Mouse (Mus musculus) frontal cortex, postnatal 36 days (tissue): ENCODE data around the gene Gm38394.
"Not testable (repeated sequence)": the region's sequence is repeated elsewhere in the genome, so short reads cannot be mapped to it uniquely, and the experiment has no call there.

ENCODE experiments used
- DNase-seq, 2 experiments: peaks; one replicate each; pipeline ENCODE4 v3.0.0; 2022; ENCODE audit warnings: low spot score in 2 of 2

Gm38394 gene

GRCm38 (mm10) chr1:133661203-133661933 lies at the start of gene Gm38394:
TSS of gene Gm38394 (minus strand) at chr1:133661318.
- DNase-seq, result peak; percentile 91 to 95

DNA sequence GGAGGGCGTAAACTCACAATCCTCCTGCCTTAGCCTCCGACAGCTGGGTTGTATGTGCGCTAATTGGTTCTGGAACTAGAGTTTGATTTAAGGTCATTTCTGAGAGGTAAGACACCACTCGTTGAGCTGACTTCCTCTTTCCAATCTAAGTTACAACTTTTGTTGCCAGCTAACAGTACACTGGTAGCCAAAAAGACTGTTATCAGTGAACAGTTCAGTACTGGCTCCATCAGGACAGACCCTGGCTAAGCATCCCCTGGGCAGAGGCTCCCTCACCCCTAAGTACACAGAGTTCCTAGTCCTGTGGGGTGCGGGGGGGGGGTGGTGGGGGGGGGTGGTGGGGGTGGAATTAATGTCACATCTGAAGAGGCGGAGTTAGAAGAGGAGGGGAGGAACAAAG lies 49.8 kb upstream of the Gm38394 start:
- no peak for DNase-seq

GRCm38 (mm10) chr1:133709292-133709691 lies 48.2 kb upstream of the Gm38394 start:
- no peak for DNase-seq

- DNase-seq, result peak in 1 of 2 experiments; percentile 17
These were observed 40.7 kb upstream of the Gm38394 start for GRCm38 (mm10) chr1:133701824-133702223.

GRCm38 (mm10) chr1:133697935-133698620 lies 37.0 kb upstream of the Gm38394 start:
- no peak for DNase-seq

DNA sequence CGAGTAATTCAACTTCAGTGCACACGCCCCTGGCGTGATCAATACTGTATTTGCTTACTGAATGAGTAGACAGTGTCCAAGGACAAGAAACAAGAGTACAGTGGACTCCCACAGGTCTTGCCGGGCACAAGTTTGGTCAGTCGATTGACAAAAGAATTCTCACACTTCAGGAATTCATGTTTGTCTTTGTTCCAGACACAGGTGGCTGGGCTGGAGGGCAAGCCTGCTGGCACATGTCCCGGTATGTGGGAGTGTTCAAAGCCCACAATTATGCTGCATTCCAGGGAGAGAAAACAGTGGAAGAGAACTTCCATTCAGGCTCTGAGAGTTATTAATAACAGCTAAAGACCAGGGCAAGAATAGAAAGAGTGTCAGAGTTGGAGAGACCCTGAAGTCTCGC lies 34.8 kb upstream of the Gm38394 start:
- DNase-seq, result peak in 1 of 2 experiments; percentile 7

DNA sequence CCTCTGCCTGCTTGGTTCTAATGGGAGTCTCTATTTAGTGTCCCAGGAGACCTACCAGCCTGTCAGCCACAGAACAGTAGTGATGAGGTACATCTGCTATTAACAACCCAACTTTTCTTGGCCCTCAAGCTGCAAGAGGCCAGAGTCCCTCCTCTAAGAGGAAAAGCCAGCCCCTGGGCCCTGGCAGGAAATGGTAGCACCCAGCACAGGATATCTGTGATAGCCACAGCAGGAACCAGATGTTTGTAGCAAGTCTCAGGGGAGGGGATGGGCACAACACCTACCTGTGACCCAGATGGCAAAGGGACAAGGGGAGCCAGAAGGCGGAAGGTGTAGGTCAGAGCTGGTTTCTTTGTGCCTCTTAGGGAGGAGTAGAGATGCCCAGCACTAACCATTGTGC lies 33.8 kb upstream of the Gm38394 start:
- DNase-seq, result no peak

DNA sequence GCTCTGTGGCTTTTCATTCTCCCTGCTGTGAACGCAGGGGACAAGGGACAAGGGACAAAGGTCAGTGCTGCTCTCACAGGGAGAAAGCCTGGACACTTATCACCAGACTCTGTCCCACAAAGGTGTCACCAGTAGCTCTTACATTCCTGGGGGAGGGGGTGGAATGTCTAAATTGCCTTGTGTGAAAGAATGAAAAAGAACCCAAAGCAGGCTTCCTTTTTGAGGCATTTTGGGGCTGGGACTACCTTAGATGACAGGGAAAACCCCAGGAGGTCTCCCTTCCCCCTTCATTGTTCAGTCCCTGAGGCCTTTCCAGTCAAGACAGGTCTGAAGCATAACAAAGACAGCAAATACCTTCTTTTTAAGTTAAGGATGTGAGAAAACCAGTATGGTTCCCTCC lies 33.2 kb upstream of the Gm38394 start:
- no peak for DNase-seq

- DNase-seq, result no peak
These were observed 32.5 kb upstream of the Gm38394 start for GRCm38 (mm10) chr1:133693536-133694114.

GRCm38 (mm10) chr1:133692195-133692594 lies 31.1 kb upstream of the Gm38394 start:
- DNase-seq, result no peak

DNA sequence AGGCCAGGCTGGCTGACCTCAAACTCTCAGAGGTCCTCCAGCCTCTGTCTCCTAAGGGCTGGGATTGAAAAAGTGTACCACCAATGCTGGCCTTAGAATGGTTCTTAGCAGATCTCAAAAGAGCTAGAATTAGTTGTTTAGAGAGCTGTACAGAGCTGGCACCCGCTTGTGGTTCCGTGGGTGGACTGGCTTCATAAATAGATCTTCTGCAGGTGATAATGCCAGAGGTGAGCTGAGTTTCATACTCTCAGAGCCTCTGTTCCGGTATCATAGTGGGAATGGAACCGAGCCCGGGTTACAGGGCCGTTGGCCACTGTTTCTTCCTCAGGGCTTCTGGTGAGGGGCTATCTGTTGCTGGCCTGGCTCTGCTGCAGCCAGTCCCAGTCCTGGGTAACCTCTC lies 29.9 kb upstream of the Gm38394 start:
- no peak for DNase-seq

DNA sequence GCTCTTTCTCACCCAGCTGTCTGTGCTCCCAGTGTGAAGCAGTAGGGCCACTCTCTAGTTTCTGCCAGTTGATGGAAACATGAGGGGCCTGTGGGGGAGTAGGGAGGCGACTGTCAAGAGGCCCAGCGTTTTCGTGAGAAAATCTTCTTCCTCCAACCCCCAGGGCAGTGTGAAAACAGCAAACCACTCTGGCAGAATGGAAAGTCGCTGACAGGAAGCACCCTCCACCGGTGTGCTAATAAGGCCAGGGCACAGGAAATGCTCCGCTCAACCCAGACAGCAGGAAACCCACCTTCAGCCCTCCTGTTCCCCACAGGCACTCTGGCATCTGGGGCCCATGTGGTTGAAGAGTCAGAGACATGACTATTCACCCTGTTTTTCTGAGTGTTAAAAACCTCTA lies 28.8 kb upstream of the Gm38394 start, which contains the start of gene Lax1:
Gene Lax1, minus strand, starts transcription at position 212 of the 400 bp plus-strand sequence.
- no peak for DNase-seq

DNA sequence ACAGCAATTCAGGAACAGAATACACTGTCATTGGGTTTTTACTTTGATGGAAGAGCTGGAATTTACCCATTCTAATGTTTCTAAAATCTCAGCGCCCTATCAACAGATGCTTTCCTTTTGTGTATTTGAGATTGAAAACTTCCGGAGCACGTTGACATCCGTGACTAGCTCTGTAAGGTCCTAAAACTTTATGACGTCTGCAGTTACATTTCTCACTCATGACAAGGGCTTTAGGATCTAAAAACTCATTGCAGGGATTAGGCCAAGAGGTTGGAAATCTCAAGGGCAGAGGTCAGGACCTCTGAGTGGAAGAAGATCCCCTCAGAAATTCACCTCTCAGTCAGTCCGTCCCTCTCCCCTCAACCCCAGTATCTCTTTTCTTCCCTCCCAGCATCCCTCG lies 27.2 kb upstream of the Gm38394 start:
- DNase-seq, result no peak

- DNase-seq, result peak in 1 of 2 experiments; percentile 7
These were observed 24.8 kb upstream of the Gm38394 start for GRCm38 (mm10) chr1:133685749-133686519.

DNA sequence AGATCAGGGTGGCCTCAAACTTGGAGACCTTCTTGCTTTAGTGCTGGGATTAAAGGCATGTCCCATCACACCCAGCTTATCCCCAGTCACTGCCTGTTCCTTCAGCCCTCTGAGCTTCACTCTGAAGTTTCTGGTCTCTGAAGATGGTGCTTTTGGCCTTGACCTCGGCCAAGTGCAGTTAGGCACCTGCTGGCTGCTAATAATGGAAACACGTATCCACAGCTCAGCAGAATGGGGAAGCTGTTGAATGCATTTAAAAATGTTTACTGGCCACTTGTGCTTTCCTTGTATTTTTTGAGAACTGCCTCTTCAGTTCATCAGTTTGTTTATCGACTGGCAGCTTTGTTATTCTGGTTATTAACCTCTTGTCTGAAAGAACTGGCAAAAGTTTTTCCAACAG lies 10.7 kb upstream of the Gm38394 start:
- DNase-seq, result no peak

DNA sequence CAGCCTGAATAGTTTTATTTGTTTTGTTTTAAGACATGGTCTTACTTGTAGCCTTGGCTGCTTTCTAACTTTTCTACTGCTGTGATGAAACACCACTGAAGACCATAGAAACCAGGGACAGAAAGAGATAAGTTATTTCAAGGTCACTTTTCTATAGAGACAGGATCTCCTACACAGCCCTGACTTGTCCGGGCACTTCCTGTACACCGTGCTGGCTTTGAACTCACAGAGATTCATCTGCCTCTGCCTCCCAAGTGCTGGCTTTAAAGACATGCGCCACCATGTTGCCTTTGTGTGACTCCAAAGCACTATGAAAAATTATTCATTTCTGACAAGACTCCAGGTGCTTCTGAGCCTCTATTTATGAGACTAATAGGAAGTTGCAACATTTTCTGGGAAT lies 10.1 kb upstream of the Gm38394 start:
- DNase-seq, result no peak

DNA sequence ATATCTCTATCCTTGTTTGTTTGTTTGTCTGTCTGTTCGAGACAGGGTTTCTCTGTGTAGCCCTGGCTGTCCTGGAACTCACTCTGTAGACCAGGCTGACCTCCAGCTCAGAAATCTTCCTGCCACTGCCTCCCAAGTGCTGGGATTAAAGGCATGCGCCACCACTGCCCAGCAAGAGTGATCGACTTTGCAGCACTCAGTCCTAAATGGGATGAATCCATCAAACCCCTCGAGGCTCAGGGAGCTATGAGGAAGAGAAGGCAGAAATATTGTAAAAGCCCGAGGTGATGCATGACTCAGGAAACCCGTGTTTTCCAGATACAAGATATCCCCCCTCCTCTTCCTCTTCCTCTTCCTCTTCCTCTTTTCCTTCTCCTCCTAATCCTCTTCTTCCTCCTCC lies 9.7 kb upstream of the Gm38394 start:
- no peak for DNase-seq

GRCm38 (mm10) chr1:133670190-133670589 lies 9.1 kb upstream of the Gm38394 start:
- no peak for DNase-seq

DNA sequence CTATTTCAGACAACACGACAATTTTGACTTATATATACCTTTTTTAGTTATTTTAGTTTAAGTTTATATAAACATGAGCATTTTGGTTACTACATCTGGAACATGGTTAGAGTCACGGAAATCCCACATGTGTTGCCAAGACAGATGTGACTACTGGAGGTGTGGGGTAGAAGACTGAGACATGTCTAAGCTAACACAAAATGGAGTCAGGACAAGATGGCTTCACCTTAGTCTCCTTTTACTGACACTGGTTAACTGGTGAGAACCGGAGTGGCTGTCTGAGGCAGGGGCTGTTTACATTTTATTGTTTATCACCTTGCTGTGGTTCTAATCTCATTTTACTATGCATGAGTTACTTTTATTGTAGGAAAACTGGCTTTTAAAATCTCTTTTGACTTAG lies 7.5 kb upstream of the Gm38394 start:
- no peak for DNase-seq

DNA sequence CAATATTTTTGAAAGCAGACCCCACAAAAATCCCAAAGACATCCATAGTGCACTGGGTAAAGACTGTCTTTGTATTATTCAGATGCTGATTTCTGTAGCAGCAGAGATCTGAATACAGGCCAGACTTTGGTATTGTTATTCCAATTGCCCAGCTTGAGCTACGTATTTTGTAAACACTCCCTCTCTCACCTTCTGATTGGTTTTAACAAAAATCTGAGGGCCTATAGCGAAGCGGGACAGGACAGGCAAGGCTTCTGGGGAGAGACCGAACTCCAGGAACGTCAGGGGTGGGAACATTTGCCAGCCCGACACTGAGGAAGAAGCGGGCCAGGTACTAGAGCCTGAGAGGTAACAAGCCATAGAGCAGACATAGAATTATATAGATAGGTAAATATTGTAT lies 6.6 kb upstream of the Gm38394 start:
- DNase-seq, result no peak

DNA sequence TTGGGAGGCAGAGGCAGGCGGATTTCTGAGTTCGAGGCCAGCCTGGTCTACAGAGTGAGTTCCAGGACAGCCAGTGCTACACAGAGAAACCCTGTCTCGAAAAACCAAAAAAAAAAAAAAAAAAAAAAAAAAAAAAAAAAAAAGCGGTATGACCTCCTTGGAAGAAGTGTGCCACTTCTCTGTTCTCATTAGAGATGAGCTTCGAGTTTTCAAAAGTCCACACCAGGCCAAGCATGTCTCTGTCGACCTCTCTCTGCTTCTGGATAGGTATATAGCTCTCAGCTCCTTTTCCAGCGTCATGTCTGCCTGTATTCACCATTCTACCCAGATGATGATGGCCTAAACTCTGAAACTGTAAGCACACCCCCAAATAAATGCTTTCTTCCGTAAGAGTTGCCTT lies 4.6 kb upstream of the Gm38394 start:
- not testable (repeated sequence) for DNase-seq
